Mouse (Mus musculus) CH12.LX (cell line): Measurements from ENCODE around the gene Me1.

Experiments
- CHD2 ChIP-seq: IDR thresholded peaks from 2 replicates; pipeline ENCODE4 v1.6.1; 2011; ENCODE audit warnings: low read length, improper control_type of control experiment
- GABPA ChIP-seq: IDR thresholded peaks from 2 replicates; pipeline ENCODE4 v1.6.1; 2012; ENCODE audit warnings: low read depth, low read length, improper control_type of control experiment, inconsistent platforms; ENCODE audit not compliant: insufficient replicate concordance
- MAX ChIP-seq: IDR thresholded peaks from 2 replicates; pipeline ENCODE4 v1.6.1; 2011; ENCODE audit warnings: low read length, improper control_type of control experiment
- POLR2A ChIP-seq: IDR thresholded peaks from 2 replicates; pipeline ENCODE4 v1.6.1; 2011; ENCODE audit warnings: low read depth, mild to moderate bottlenecking, improper control_type of control experiment, low read length

GRCm38 (mm10) chr9:86572636-86573291 lies 123.0 kb downstream of the Me1 start:
- TF ChIP-seq GABPA (no peak), POLR2A (no peak), CHD2 (no peak), MAX (peak; percentile 41; the same call in 1 of the 2 replicates)
